Mouse (Mus musculus): ENCODE data around the gene Mfsd12.

Mfsd12 gene

DNA sequence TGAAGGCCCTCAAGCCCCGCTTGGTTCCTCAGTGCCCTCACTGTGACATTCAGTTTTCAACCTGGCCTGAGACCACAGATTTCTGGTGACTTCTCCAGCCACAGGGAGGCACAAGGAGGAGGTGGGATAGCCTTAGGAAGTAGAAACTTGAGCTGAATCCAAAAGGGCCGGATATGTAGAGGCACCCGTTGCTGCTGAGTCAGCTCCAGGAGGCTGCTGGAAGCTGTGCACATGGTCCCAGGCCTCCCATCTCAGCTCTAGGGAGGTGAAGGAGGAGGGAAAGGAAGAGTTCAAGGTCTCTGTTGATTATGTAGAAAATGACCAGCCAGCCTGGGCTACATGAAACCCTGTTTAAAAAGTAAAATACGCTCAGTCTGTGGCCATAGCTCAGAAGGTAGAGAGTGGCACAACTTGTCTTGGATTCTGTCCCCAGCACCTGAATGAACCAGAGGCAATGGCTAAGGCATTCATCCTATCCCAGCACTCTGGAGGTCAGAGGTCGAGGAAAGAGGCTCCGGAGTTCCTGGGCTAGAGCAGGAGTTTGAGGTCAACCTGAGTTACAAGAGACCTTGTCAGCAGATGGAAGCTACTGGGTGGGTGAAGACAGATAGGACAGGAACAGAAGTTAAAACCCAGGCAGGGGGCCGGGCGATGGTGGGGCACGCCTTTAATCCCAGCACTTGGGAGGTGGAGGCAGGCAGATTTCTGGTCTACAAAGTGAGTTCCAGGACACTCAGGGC is 2.4 kb upstream of the Mfsd12 start:
- DNase-seq (ENCODE audit: low spot score in 2 of 2), result no peak

DNA sequence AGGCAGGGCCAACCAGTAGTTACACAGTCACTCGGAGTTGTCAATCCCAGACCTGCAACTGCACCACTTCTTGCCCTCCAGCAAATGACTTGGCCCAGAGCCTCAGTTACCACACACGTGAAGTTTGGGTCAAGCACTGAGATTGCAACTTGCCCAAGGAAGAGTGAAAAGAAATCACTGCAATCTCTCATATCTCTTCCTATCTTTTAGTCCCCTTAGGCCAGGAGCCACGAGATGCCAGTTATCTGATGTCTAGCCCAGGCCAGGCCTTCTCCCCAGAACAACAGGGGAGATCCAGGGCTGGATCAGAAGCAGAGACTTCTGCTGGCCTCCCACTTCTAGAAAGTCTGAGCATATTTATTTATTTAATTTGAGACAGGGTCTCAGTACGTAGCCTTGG is 1.8 kb upstream of the Mfsd12 start:
- no peak for DNase-seq (ENCODE audit: low spot score in 2 of 2)

DNA sequence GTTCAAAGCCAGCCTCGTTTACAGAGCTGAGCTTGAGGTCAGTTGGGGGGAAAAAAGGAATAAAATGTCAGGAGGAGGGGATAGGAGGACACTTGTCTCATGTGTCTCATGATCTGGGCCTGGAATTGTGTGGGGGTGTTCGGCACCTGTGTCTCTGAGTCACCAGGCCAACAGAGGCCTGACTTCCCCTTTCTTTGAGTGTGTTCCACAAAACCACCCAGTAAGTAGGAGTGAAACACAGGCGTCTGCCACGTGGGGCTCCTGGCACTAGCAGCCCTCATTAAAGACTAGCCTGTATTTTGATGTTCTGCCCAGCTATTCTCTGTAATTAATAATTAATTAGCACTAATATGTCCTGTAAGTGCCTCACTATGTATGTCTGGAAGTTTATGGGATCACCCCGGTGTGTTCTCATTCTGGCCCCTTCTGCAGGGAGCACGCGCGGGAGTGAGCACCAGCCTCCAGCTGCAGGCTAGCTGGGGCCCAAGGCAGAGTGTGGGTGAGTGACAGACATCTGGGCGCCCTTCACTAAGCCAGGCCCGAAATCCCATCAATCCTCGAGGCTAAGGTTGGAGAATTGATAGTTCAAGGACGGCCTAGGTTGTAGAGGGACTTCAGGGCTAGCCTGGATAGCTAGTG is 820 bp upstream of the Mfsd12 start:
- DNase-seq (ENCODE audit: low spot score in 2 of 2), result no peak

- no peak for DNase-seq (ENCODE audit: low spot score in 2 of 2)
These were observed 918 bp downstream of the Mfsd12 start for GRCm38 (mm10) chr10:81358209-81358608.

DNA sequence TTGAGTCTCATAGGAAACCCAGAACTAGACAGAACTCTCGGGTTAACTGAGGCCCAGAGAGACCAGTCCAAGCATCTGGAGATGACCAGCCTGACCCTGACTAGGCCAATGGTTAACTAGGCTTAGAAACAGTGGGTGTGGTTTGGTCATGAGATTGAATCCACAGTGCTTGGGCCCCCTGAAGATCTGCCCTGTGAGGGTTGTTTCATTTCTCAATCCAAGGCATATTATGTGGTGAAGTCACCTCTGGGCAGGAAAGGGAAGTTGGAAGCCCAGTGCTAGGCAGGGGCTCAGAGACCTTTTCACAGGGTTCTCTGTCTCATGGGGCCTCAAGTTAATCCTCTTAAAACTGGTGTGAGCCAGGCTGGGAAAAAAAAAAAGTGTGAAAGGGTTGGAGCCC is 1.6 kb downstream of the Mfsd12 start:
- no peak for DNase-seq (ENCODE audit: low spot score in 2 of 2)

DNA sequence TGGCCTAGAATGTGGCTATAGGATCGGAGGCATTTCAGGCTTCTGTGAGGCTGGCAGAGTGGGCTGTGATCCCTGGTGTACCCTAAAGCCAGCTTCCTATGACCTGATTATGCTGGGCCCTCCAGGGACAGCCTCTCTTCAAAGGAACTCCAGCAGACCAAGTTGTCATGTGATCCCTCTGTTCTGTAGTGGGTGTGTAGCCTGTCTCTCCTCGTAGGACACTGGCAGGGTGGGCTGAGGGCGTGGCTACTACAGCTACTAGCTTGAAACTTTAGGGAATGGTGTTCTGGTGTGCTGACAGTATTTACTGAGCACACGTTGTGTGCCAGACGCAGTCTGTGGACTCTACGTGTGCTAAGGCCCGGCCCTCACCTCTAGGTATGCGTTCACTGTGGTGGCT is 3.4 kb downstream of the Mfsd12 start:
- DNase-seq (ENCODE audit: low spot score in 2 of 2), result no peak

- DNase-seq (ENCODE audit: low spot score in 2 of 2), result no peak
These were observed 5.2 kb downstream of the Mfsd12 start for GRCm38 (mm10) chr10:81362336-81362949.

- no peak for DNase-seq (ENCODE audit: low spot score in 2 of 2)
These were observed 6.4 kb downstream of the Mfsd12 start for GRCm38 (mm10) chr10:81363436-81364346.

GRCm38 (mm10) chr10:81364666-81365065 is 7.4 kb downstream of the Mfsd12 start:
- no peak for DNase-seq (ENCODE audit: low spot score in 2 of 2)

DNA sequence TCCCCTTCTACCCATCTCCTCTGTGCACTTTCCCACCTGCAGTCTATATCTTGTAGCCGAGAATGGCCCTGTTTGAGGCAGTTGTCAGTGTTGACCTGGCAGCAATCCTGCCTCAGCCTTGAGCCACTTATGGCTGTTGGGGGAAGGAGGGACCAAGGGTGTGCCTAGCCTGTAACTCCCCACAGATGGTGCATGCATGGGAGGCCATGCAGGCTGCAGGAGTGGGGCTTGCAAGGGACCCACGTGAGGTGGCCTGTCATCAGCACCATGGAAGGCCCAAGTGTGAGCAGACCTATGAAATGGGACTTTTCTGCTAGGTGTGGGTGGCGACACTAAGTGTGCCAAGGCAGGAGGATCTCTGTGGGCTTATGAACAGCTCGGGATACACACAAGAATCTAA is 7.8 kb downstream of the Mfsd12 start:
- DNase-seq (ENCODE audit: low spot score in 2 of 2), result no peak

- no peak for DNase-seq (ENCODE audit: low spot score in 2 of 2)
These were observed 8.6 kb downstream of the Mfsd12 start, which contains the start of gene 4930404N11Rik for GRCm38 (mm10) chr10:81365672-81366476. Gene 4930404N11Rik, minus strand, starts transcription at chr10:81365816.

- DNase-seq (ENCODE audit: low spot score in 2 of 2), result no peak
These were observed 9.4 kb downstream of the Mfsd12 start for GRCm38 (mm10) chr10:81366477-81367206.

DNA sequence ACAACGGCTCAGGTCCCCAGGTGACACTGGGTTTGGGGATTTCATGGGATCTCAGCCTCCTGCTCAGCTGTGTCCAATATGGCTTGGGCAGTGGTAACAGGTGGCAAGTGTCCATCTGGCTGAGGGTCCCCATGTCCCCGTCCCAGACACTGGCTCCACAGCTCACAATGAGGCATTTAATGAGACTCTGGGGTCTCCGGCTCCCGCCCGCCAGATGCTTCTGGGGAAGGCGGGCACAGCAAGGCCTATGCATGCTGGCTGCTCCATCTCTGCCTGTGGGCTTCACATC is 9.9 kb downstream of the Mfsd12 start:
- no peak for DNase-seq (ENCODE audit: low spot score in 2 of 2)

DNA sequence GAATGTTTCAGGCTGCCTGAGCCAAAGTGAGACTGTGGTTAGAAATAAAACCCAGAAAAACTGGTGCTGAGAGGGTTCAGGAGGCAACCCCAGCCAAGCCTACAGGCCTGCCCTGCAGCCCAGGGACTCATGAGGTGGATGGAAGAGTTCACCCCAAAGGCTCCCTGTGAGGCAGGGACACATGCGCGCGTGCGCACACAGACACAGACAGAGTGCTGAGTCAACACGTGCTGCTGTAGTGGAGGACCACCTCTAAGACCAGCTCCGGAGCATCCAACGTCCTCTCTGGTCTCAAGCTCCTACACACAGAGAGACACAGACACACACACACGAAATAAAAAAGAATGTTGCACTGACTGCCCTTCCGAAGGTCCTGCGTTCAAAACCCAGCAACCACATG is 18.0 kb downstream of the Mfsd12 start:
- no peak for DNase-seq (ENCODE audit: low spot score in 2 of 2)

DNA sequence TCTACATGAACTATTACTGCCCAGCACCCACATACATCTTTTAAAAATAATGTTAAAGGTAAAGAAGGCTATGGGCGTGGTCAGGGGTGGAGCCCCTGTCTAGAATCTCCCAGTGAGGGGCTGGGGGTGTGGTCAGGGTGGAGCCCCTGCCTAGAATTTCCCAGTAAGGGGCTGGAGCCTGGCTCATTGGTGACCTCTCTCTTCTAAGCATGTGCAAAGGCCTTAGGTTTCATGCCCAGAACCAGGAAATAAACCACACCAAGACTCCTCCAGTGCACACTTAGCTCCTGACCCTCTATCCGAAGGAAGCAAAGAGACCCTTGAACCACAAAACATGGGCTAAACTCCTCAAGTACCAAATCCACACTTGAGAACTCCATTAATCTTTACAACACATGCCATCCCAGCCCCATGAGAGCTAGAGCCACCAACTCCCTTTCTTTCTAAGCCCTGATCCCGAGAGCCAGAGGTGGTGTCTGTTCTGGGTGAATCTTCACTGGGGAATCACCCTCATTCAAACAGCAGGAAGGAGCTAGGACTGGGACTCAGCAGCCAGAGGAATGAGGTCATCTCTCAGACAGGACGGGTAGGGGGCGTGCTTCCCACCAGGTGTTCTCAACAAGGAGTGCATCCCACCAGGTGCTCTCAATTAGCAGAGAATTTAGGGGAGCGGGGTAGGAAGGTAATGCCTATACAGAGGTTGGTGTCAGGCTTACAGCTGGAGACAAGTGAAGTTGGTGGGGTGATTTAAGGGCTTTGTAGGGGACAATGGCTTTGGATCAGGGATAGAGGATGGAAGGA is 19.5 kb downstream of the Mfsd12 start:
- DNase-seq (ENCODE audit: low spot score in 2 of 2), result no peak

DNA sequence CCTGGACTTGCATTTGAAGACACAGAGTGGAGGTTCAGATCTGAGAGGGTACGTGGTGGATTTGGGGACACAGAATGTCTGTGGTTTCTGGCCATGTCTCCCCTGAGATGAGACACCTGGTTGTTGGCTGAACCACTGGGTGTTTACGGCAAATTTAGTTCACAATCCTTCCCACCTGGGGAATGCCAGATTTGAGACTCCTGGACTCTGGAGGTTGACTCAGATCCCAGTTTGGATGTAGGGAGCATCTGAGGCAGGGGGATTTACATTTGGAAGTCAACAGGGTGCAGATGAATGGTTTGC is 20.0 kb downstream of the Mfsd12 start:
- no peak for DNase-seq (ENCODE audit: low spot score in 2 of 2)

- DNase-seq (ENCODE audit: low spot score in 2 of 2), result no peak
These were observed 20.7 kb downstream of the Mfsd12 start, which contains the start of gene Fzr1 for GRCm38 (mm10) chr10:81377793-81378552. Gene Fzr1, minus strand, starts transcription at chr10:81378516.

GRCm38 (mm10) chr10:81378553-81379182 is 21.4 kb downstream of the Mfsd12 start:
- peak; percentile 100 for DNase-seq (ENCODE audit: low spot score in 2 of 2)

DNA sequence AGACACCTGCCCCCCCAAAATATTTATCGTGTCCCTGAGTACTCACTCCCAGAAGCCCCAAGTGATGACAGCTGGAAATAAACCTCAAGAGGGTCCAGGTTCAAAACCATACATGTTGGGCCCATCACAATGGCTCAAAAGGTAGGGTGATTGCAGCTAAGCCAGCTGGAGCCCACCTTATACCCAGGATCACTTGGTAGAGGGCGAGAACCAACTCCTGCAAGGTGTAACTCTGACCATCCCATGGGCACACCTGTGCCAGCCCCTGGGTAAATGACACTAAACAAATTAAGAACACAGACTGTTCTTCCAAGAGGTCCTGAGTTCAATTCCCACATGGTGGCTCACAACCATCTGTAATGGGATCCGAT is 21.9 kb downstream of the Mfsd12 start:
- DNase-seq (ENCODE audit: low spot score in 2 of 2), result no peak

Data from urinary bladder, adult 18-20 months (tissue).